Mouse (Mus musculus) midbrain, embryonic 16.5 days (tissue): ENCODE measurements around the gene Wbp4. TPM values are rescaled to one million over a fixed set of nuclear protein-coding genes. Genes with fewer than 3 reads are reported as not detected.

Experiments used
- ATAC-seq: fragments of 200-750 bp; cut with Nextera tagmentation; 2 replicates; pipeline ENCODE4 v1.8.0; 2017; ENCODE audit warnings: moderate TSS enrichment
- H3K27ac ChIP-seq: fragments of 300-500 bp; sonication (generic); 2 replicates; pipeline ENCODE4 v1.5.1; 2014; ENCODE audit warnings: mild to moderate bottlenecking, low read length, mixed read lengths
- H3K27me3 ChIP-seq: fragments of 300-500 bp; sonication (generic); 2 replicates; pipeline ENCODE4 v1.6.1; 2014; ENCODE audit warnings: low read depth, low read length, mixed read lengths; ENCODE audit not compliant: control insufficient read depth, insufficient read depth
- H3K36me3 ChIP-seq: fragments of 300-500 bp; sonication (generic); 2 replicates; pipeline ENCODE4 v1.6.1; 2014; ENCODE audit warnings: mild to moderate bottlenecking, low read length, moderate library complexity, mixed read lengths; ENCODE audit not compliant: control insufficient read depth, insufficient read depth
- H3K4me1 ChIP-seq: fragments of 300-500 bp; sonication (generic); 2 replicates; pipeline ENCODE4 v1.6.1; 2014; ENCODE audit warnings: mild to moderate bottlenecking, low read length, mixed read lengths; ENCODE audit not compliant: control insufficient read depth, insufficient read depth
- H3K4me2 ChIP-seq: fragments of 300-500 bp; sonication (generic); 2 replicates; pipeline ENCODE4 v1.6.1; 2014; ENCODE audit warnings: mild to moderate bottlenecking, low read length, mixed read lengths
- H3K4me3 ChIP-seq: fragments of 300-500 bp; sonication (generic); 2 replicates; pipeline ENCODE4 v1.5.1; 2014; ENCODE audit warnings: low read depth, mild to moderate bottlenecking, low read length, moderate library complexity, mixed read lengths
- H3K9ac ChIP-seq: fragments of 300-500 bp; sonication (generic); 2 replicates; pipeline ENCODE4 v1.6.1; 2014; ENCODE audit warnings: low read depth, low read length, mixed read lengths
- H3K9me3 ChIP-seq: fragments of 300-500 bp; sonication (generic); replicated peaks from 2 replicates; pipeline ENCODE4 v1.6.1; 2014; ENCODE audit warnings: mild to moderate bottlenecking, low read length, mixed read lengths; ENCODE audit not compliant: control insufficient read depth, poor library complexity, severe bottlenecking
- WGBS: fragments of 180-500 bp; shearing (Covaris S2); extraction: QIAGEN DNeasy Blood & Tissue Kit; methylation state at CpG from one replicate; pipeline ENCODE4 v1.1.7; 2014; 5-methylcytosine and 5-hydroxymethylcytosine counted together
- polyA plus RNA-seq: library from polyadenylated mRNA; unstranded; fragments of >200 nt; fragmentation: Nextera tagmentation; extraction: Ambion mirVana; gene quantifications from 2 replicates; pipeline ENCODE4 v1.2.1, GENCODE M21; 2015

Gene Wbp4
- polyA plus RNA-seq, 1 experiment from 2014 or later: 46.2 TPM

- no peak for ATAC-seq
- Histone ChIP-seq H3K4me1 (no peaks in the 10 kb centered on the region), H3K4me2 (no peak overlapping the region), H3K27ac (no peak overlapping the region), H3K9me3 (no peaks in the 10 kb centered on the region), H3K4me3 (no peak overlapping the region), H3K36me3 (no peaks in the 10 kb centered on the region), H3K27me3 (no peaks in the 10 kb centered on the region), H3K9ac (no peak overlapping the region)
- WGBS: 66% methylated on average over 2 of the region's 2 CpGs
These were observed 32.6 kb upstream of the Wbp4 start for GRCm38 (mm10) chr14:79513951-79514350.

- Histone ChIP-seq H3K9me3 (no peaks in the 10 kb centered on the region), H3K27me3 (no peaks in the 10 kb centered on the region), H3K4me2 (no peak overlapping the region), H3K4me1 (no peaks in the 10 kb centered on the region), H3K4me3 (no peak overlapping the region), H3K27ac (no peak overlapping the region), H3K36me3 (no peaks in the 10 kb centered on the region), H3K9ac (no peak overlapping the region)
- WGBS: 92% methylated on average over 1 of the region's 1 CpGs
- no peak for ATAC-seq
These were observed 30.2 kb upstream of the Wbp4 start for GRCm38 (mm10) chr14:79511521-79511920.

- no peaks in the 10 kb centered on the region for H3K4me1 ChIP-seq
- no peak overlapping the region for H3K4me2 ChIP-seq
- H3K27ac ChIP-seq: no peak overlapping the region
- no peak overlapping the region for H3K4me3 ChIP-seq
- H3K36me3 ChIP-seq: no peaks in the 10 kb centered on the region
- no peaks in the 10 kb centered on the region for H3K9me3 ChIP-seq
- WGBS: 82% methylated on average over 9 of the region's 9 CpGs
- no peak overlapping the region for H3K9ac ChIP-seq
- no peaks in the 10 kb centered on the region for H3K27me3 ChIP-seq
- no peak for ATAC-seq
These were observed 27.5 kb upstream of the Wbp4 start for GRCm38 (mm10) chr14:79508662-79509305.

GRCm38 (mm10) chr14:79507846-79508245, 26.5 kb upstream of the Wbp4 start:
- WGBS: 47% methylated on average over 1 of the region's 1 CpGs
- no peaks in the 10 kb centered on the region for H3K4me1 ChIP-seq
- no peaks in the 10 kb centered on the region for H3K36me3 ChIP-seq
- no peak overlapping the region for H3K4me3 ChIP-seq
- ATAC-seq: no peak
- no peak overlapping the region for H3K4me2 ChIP-seq
- H3K9me3 ChIP-seq: no peaks in the 10 kb centered on the region
- H3K9ac ChIP-seq: no peak overlapping the region
- no peak overlapping the region for H3K27ac ChIP-seq
- H3K27me3 ChIP-seq: no peaks in the 10 kb centered on the region

GRCm38 (mm10) chr14:79506207-79506606, 24.9 kb upstream of the Wbp4 start:
- no peak overlapping the region for H3K9ac ChIP-seq
- H3K36me3 ChIP-seq: no peaks in the 10 kb centered on the region
- no peaks in the 10 kb centered on the region for H3K4me1 ChIP-seq
- H3K4me2 ChIP-seq: no peak overlapping the region
- no peak for ATAC-seq
- no peak overlapping the region for H3K4me3 ChIP-seq
- no peaks in the 10 kb centered on the region for H3K9me3 ChIP-seq
- no peaks in the 10 kb centered on the region for H3K27me3 ChIP-seq
- H3K27ac ChIP-seq: no peak overlapping the region
- 81% methylated on average over 9 of the region's 9 CpGs for WGBS

GRCm38 (mm10) chr14:79504246-79505006, 23.1 kb upstream of the Wbp4 start:
- H3K27ac ChIP-seq: no peak overlapping the region
- no peak for ATAC-seq
- no peaks in the 10 kb centered on the region for H3K9me3 ChIP-seq
- WGBS: 96% methylated on average over 7 of the region's 7 CpGs
- no peak overlapping the region for H3K9ac ChIP-seq
- H3K4me3 ChIP-seq: no peak overlapping the region
- H3K4me1 ChIP-seq: no peaks in the 10 kb centered on the region
- no peaks in the 10 kb centered on the region for H3K27me3 ChIP-seq
- no peaks in the 10 kb centered on the region for H3K36me3 ChIP-seq
- H3K4me2 ChIP-seq: no peak overlapping the region

GRCm38 (mm10) chr14:79503371-79504075, 22.2 kb upstream of the Wbp4 start:
- no peaks in the 10 kb centered on the region for H3K4me1 ChIP-seq
- H3K4me2 ChIP-seq: no peak overlapping the region
- 64% methylated on average over 5 of the region's 5 CpGs for WGBS
- H3K27me3 ChIP-seq: no peaks in the 10 kb centered on the region
- no peak overlapping the region for H3K9ac ChIP-seq
- H3K4me3 ChIP-seq: no peak overlapping the region
- no peak for ATAC-seq
- H3K27ac ChIP-seq: no peak overlapping the region
- H3K36me3 ChIP-seq: no peaks in the 10 kb centered on the region
- no peaks in the 10 kb centered on the region for H3K9me3 ChIP-seq

GRCm38 (mm10) chr14:79500756-79501155, 19.4 kb upstream of the Wbp4 start:
- Histone ChIP-seq H3K27me3 (no peaks in the 10 kb centered on the region), H3K36me3 (no peaks in the 10 kb centered on the region), H3K4me1 (no peaks in the 10 kb centered on the region), H3K9ac (no peak overlapping the region), H3K4me2 (no peak overlapping the region), H3K9me3 (no peaks in the 10 kb centered on the region), H3K4me3 (no peak overlapping the region), H3K27ac (no peak overlapping the region)
- whole genome bisulfite sequencing: 77% methylated on average over 4 of the region's 4 CpGs
- ATAC-seq: no peak

GRCm38 (mm10) chr14:79499326-79499725, 18.0 kb upstream of the Wbp4 start:
- no peaks in the 10 kb centered on the region for H3K36me3 ChIP-seq
- H3K4me2 ChIP-seq: no peak overlapping the region
- no peak for ATAC-seq
- H3K4me1 ChIP-seq: no peaks in the 10 kb centered on the region
- no peak overlapping the region for H3K4me3 ChIP-seq
- 91% methylated on average over 9 of the region's 9 CpGs for WGBS
- H3K27ac ChIP-seq: no peak overlapping the region
- no peaks in the 10 kb centered on the region for H3K27me3 ChIP-seq
- H3K9me3 ChIP-seq: no peaks in the 10 kb centered on the region
- H3K9ac ChIP-seq: no peak overlapping the region
